ENCODE assay signal across 27 mouse cellular contexts in the genomic region with DNA sequence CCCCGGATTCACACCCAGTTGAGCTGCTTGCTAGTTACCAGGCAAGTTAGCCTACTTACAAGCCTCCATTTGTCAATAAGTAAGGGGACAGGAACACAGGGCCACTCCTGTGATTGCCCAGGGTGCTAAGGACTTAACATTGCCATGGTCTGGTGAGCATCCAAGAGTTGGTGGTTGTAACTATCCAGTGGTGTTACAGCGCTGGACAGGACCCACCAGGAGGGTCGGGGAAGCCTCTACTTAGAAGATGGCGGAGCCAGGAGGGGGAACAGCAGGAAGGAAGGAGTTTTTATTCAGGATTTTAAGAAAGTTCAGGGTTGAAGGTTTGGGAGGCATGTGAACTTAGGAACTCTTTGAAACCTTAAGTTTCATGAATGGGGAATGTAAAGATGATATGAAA. TPM values are rescaled to one million over a fixed set of nuclear protein-coding genes. Genes with fewer than 3 reads are reported as not detected.
DNase-seq lines count a peak whose midpoint lies in the region; ATAC-seq and TF ChIP-seq lines count a peak whose summit lies in the region.
"Had no signal": no experiment of that assay in that cellular context is flagged by ENCODE, and none has a peak within 500 bp of the region (broad histone marks: within the 10 kb centered on the region; RNA-seq: fewer than 3 reads in every experiment).

No protein-coding gene starts in this region.

- no peaks in the 10 kb centered on the region for H3K27me3 ChIP-seq in heart, embryonic 10.5 days (ENCODE audit: insufficient read depth, poor library complexity, severe bottlenecking)
- no peaks in the 10 kb centered on the region for H3K27me3 ChIP-seq in heart, embryonic 11.5 days (ENCODE audit: control insufficient read depth, insufficient read depth, low read length)
- H3K27me3 ChIP-seq in kidney, postnatal 0 days (ENCODE audit: insufficient read depth, low read length): no peaks in the 10 kb centered on the region
- H3K27me3 ChIP-seq in kidney, adult 2 months (replicated peaks; ENCODE audit: control insufficient read depth, insufficient read depth, low read length): no peaks in the 10 kb centered on the region
- no peaks in the 10 kb centered on the region for H3K27me3 ChIP-seq in midbrain, embryonic 13.5 days
- no peaks in the 10 kb centered on the region for H3K27me3 ChIP-seq in midbrain, embryonic 14.5 days (ENCODE audit: control insufficient read depth, insufficient read depth, low read length)
- H3K27me3 ChIP-seq: embryonic facial prominence, embryonic 15.5 days; forebrain, embryonic 15.5 days; hindbrain, embryonic 12.5 days; limb, embryonic 12.5 days; liver, embryonic 13.5 days; stomach, embryonic 15.5 days had no signal

- no peak overlapping the region for H3K4me2 ChIP-seq in heart, embryonic 11.5 days
- H3K4me2 ChIP-seq in kidney, postnatal 0 days (ENCODE audit: low read length): no peak overlapping the region
- peak overlapping the region; percentile 10; the same call in 1 of the 2 replicates for H3K4me2 ChIP-seq in midbrain, embryonic 13.5 days (replicated peaks)
- no peak overlapping the region for H3K4me2 ChIP-seq in midbrain, embryonic 14.5 days (ENCODE audit: low read length)
- H3K4me2 ChIP-seq: embryonic facial prominence, embryonic 15.5 days; forebrain, embryonic 15.5 days; hindbrain, embryonic 12.5 days; limb, embryonic 12.5 days; liver, embryonic 13.5 days; lung, embryonic 14.5 days; stomach, embryonic 15.5 days had no signal

- peaks cover 26% of the 10 kb centered on the region for H3K36me3 ChIP-seq in heart, embryonic 10.5 days
- H3K36me3 ChIP-seq in heart, embryonic 11.5 days (ENCODE audit: control insufficient read depth, insufficient read depth, low read length): 0 out of 2 replicates have a peak, but pooled peaks cover 2% of the 10 kb centered on the region
- 0 out of 2 replicates have a peak, but pooled peaks cover 3% of the 10 kb centered on the region for H3K36me3 ChIP-seq in kidney, postnatal 0 days (ENCODE audit: insufficient read depth, low read length)
- H3K36me3 ChIP-seq in kidney, adult 2 months (ENCODE audit: control insufficient read depth, insufficient read depth, low read length): no peaks in the 10 kb centered on the region
- H3K36me3 ChIP-seq in midbrain, embryonic 13.5 days: no peaks in the 10 kb centered on the region
- no peaks in the 10 kb centered on the region for H3K36me3 ChIP-seq in midbrain, embryonic 14.5 days (ENCODE audit: control insufficient read depth, insufficient read depth, low read length)
- H3K36me3 ChIP-seq: forebrain, embryonic 15.5 days; hindbrain, embryonic 12.5 days; limb, embryonic 12.5 days; liver, embryonic 13.5 days; stomach, embryonic 15.5 days had no signal

- H3K9me3 ChIP-seq in heart, embryonic 10.5 days: no peaks in the 10 kb centered on the region
- H3K9me3 ChIP-seq in heart, embryonic 11.5 days (replicated peaks; ENCODE audit: control insufficient read depth, low read length): no peaks in the 10 kb centered on the region
- H3K9me3 ChIP-seq in kidney, postnatal 0 days (replicated peaks; ENCODE audit: low read length): no peaks in the 10 kb centered on the region
- H3K9me3 ChIP-seq in midbrain, embryonic 13.5 days: no peaks in the 10 kb centered on the region
- no peaks in the 10 kb centered on the region for H3K9me3 ChIP-seq in midbrain, embryonic 14.5 days (ENCODE audit: control insufficient read depth, low read length)
- H3K9me3 ChIP-seq: embryonic facial prominence, embryonic 15.5 days; forebrain, embryonic 15.5 days; hindbrain, embryonic 12.5 days; limb, embryonic 12.5 days; liver, embryonic 13.5 days; stomach, embryonic 15.5 days had no signal

- 82% methylated on average over 4 of the region's 4 CpGs for WGBS in heart, embryonic 10.5 days
- whole genome bisulfite sequencing in heart, embryonic 11.5 days (ENCODE audit: insufficient replicate concordance): 82% methylated on average over 4 of the region's 4 CpGs
- 61% methylated on average over 4 of the region's 4 CpGs for WGBS in kidney, postnatal 0 days
- 81% methylated on average over 4 of the region's 4 CpGs for WGBS in kidney, adult 2 months
- 71% methylated on average over 4 of the region's 4 CpGs for WGBS in midbrain, embryonic 13.5 days
- 73% methylated on average over 4 of the region's 4 CpGs for WGBS in midbrain, embryonic 14.5 days

- no peak overlapping the region for H3K9ac ChIP-seq in heart, embryonic 11.5 days (ENCODE audit: low read depth, low read length)
- H3K9ac ChIP-seq in kidney, postnatal 0 days (ENCODE audit: low read depth, low read length): no peak overlapping the region
- H3K9ac ChIP-seq in midbrain, embryonic 13.5 days (replicated peaks): no peak overlapping the region
- H3K9ac ChIP-seq in midbrain, embryonic 14.5 days (replicated peaks; ENCODE audit: low read length): no peak overlapping the region
- H3K9ac ChIP-seq: embryonic facial prominence, embryonic 15.5 days; forebrain, embryonic 15.5 days; hindbrain, embryonic 12.5 days; limb, embryonic 12.5 days; liver, embryonic 13.5 days; lung, embryonic 14.5 days; stomach, embryonic 15.5 days had no signal

- TF ChIP-seq POLR2A in kidney, adult 2 months (IDR thresholded peaks at IDR 0.05; ENCODE audit: low read depth, low read length): no peak

- no peak overlapping the region for H3K4me3 ChIP-seq in heart, embryonic 10.5 days
- H3K4me3 ChIP-seq in heart, embryonic 11.5 days (ENCODE audit: low read depth, low read length): no peak overlapping the region
- no peak overlapping the region for H3K4me3 ChIP-seq in kidney, postnatal 0 days (replicated peaks; ENCODE audit: low read depth, low read length)
- H3K4me3 ChIP-seq in kidney, adult 2 months (ENCODE audit: insufficient read depth, low read depth, low read length): no peak overlapping the region
- no peak overlapping the region for H3K4me3 ChIP-seq in midbrain, embryonic 13.5 days (replicated peaks)
- H3K4me3 ChIP-seq in midbrain, embryonic 14.5 days (replicated peaks; ENCODE audit: low read depth, low read length): no peak overlapping the region
- H3K4me3 ChIP-seq: embryonic facial prominence, embryonic 15.5 days; forebrain, embryonic 15.5 days; hindbrain, embryonic 12.5 days; layer of hippocampus, adult 2 months; limb, embryonic 12.5 days; liver, embryonic 13.5 days; stomach, embryonic 15.5 days had no signal

- H3K27ac ChIP-seq in heart, embryonic 10.5 days: no peak overlapping the region
- no peak overlapping the region for H3K27ac ChIP-seq in heart, embryonic 11.5 days (ENCODE audit: low read depth, low read length)
- 0 out of 2 replicates have a peak overlapping the region, but pooled peaks have one; percentile 4 for H3K27ac ChIP-seq in kidney, postnatal 0 days
- no peak overlapping the region for H3K27ac ChIP-seq in kidney, adult 2 months (ENCODE audit: insufficient read depth, low read depth, low read length)
- H3K27ac ChIP-seq in midbrain, embryonic 13.5 days: 0 out of 2 replicates have a peak overlapping the region, but pooled peaks have one; percentile 35
- H3K27ac ChIP-seq in midbrain, embryonic 14.5 days (replicated peaks; ENCODE audit: low read depth, low read length): no peak overlapping the region
- H3K27ac ChIP-seq: embryonic facial prominence, embryonic 15.5 days; forebrain, embryonic 15.5 days; layer of hippocampus, adult 2 months; limb, embryonic 12.5 days; liver, embryonic 13.5 days; stomach, embryonic 15.5 days had no signal

- no peak for ATAC-seq in heart, embryonic 11.5 days (replicated peaks; ENCODE audit: insufficient number of reproducible peaks, low FRiP score, low TSS enrichment)
- ATAC-seq in kidney, postnatal 0 days (replicated peaks; ENCODE audit: low FRiP score, low read depth): no peak
- ATAC-seq in midbrain, embryonic 13.5 days: no peak
- ATAC-seq in midbrain, embryonic 14.5 days (ENCODE audit: low FRiP score, low TSS enrichment): no peak
- ATAC-seq: CD4-positive, CD25-positive, alpha-beta regulatory T cell, adult 4 months; forebrain, embryonic 15.5 days; inflammation-experienced regulatory T-cells, adult 6 months had no signal

- DNase-seq in heart, embryonic 10.5 days (ENCODE audit: low spot score): peak; percentile 66
- no peak for DNase-seq in kidney, postnatal 0 days (ENCODE audit: low spot score)
- DNase-seq in kidney, adult 2 months: no peak
- DNase-seq in midbrain, embryonic 14.5 days: no peak
- DNase-seq in thymus, adult 18-20 months: no peak
- DNase-seq: adrenal gland, postnatal 25 days; cerebellum, adult 8-10 months; gastrocnemius, postnatal 10 days; kidney, adult 9 months; kidney, postnatal 25 days; layer of hippocampus, postnatal 36 days; liver, embryonic 13.5 days; lung, embryonic 14.5 days; right cerebral cortex, adult 18-20 months; right cerebral cortex, postnatal 4 days; thymus, adult 2 months; thymus, postnatal 4 days had no signal

- TF ChIP-seq CTCF in kidney, postnatal 0 days (IDR thresholded peaks at IDR 0.05; ENCODE audit: low read depth): no peak
- no peak for TF ChIP-seq CTCF in kidney, adult 2 months (conservative IDR thresholded peaks at IDR 0.05; ENCODE audit: insufficient read depth, insufficient read length, low read depth, low read length)

- peaks cover 69% of the 10 kb centered on the region for H3K4me1 ChIP-seq in heart, embryonic 10.5 days
- peaks cover 52% of the 10 kb centered on the region for H3K4me1 ChIP-seq in heart, embryonic 11.5 days (ENCODE audit: control insufficient read depth, insufficient read depth, low read length)
- peaks cover 9% of the 10 kb centered on the region for H3K4me1 ChIP-seq in kidney, postnatal 0 days (replicated peaks; ENCODE audit: insufficient read depth, low read length)
- no peaks in the 10 kb centered on the region for H3K4me1 ChIP-seq in kidney, adult 2 months (ENCODE audit: control insufficient read depth, insufficient read depth, low read length)
- peaks cover 86% of the 10 kb centered on the region for H3K4me1 ChIP-seq in midbrain, embryonic 13.5 days (replicated peaks)
- peaks cover 49% of the 10 kb centered on the region for H3K4me1 ChIP-seq in midbrain, embryonic 14.5 days (ENCODE audit: control insufficient read depth, insufficient read depth, low read length)
- H3K4me1 ChIP-seq: liver, embryonic 13.5 days had no signal

RNA-seq across cellular contexts. Expression of a gene that starts 53.3 kb away (rescaled TPM):
- polyA plus RNA-seq in heart, embryonic 10.5 days (2016; fragmentation: Nextera tagmentation; extraction: Ambion mirVana): 206 and 245 TPM in 2 replicates
- polyA plus RNA-seq in heart, embryonic 11.5 days (2014; fragmentation: Nextera tagmentation; extraction: Ambion mirVana): 277 and 328 TPM in 2 replicates
- 44.2 and 52.2 TPM in 2 replicates for polyA plus RNA-seq in kidney, postnatal 0 days (2015; fragmentation: Nextera tagmentation; extraction: Ambion mirVana)
- 11.6 and 12.7 TPM in 2 replicates for polyA plus RNA-seq in kidney, adult 2 months (2012; rRNA removed)
- polyA plus RNA-seq in midbrain, embryonic 13.5 days (2015; fragmentation: Nextera tagmentation; extraction: Ambion mirVana): 47.0 and 52.0 TPM in 2 replicates
- 32.8 and 55.8 TPM in 2 replicates for polyA plus RNA-seq in midbrain, embryonic 14.5 days (2014; fragmentation: Nextera tagmentation; extraction: Ambion mirVana)

Comparison
In these comparisons a context has a peak if more than half of its experiments do, and no peak if none do; other contexts are left out.
1. H3K27ac ChIP-seq: peak in kidney, postnatal 0 days (single experiment) and midbrain, embryonic 13.5 days (single experiment); none in heart, embryonic 10.5 days (single experiment), heart, embryonic 11.5 days (single experiment), kidney, adult 2 months (single experiment) and midbrain, embryonic 14.5 days (single experiment).